Mouse (Mus musculus) layer of hippocampus, adult 9-11 months (tissue): Measurements from ENCODE around the gene Gprc5b.

Experiments used
- DNase-seq: peaks from one replicate; pipeline ENCODE4 v3.0.0; 2022

Gprc5b gene

DNA sequence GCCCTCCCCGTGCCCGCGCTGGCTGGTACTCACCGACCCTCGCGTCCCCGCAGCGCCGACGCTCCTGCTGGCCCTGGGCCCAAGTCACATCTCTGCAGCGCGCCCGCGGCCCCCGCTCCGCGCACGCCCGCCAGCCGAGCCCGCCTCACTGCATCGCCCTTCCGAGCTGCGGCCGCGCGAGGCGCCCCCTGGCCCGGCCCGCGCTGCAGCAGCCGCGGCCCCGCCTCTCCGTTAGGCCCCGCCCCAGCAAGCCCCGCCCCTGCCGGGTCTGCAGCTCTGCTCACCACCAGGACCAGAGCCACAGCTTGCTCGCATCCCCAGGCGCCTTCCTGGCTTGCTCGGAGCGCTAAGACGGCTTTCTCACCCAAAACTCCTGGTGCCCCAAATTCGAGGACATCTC, at the start of gene Gprc5b:
TSS of gene Gprc5b (minus strand) at position 205 of the 400 bp plus-strand sequence.
- DNase-seq = peak; percentile 90

DNA sequence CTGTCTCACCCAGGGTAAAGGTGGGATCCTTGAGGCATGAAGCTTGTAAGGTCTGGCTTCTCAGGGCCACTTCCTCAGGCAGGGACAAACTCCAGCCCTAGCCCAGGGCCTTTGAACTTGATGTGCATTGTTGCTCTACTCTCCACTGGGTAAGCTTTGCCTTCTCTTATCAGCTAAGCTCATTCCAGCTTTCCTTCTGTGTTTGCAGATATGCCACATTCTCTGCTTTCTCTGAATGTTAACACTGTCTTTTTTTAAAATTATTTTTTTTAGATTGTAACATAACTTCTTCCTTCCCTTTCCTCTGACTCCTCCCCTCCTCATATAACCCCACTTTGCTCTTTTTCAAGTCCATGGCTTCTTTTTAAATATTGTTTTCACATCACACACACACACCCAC, 46.5 kb upstream of the Gprc5b start:
- DNase-seq = no peak

DNA sequence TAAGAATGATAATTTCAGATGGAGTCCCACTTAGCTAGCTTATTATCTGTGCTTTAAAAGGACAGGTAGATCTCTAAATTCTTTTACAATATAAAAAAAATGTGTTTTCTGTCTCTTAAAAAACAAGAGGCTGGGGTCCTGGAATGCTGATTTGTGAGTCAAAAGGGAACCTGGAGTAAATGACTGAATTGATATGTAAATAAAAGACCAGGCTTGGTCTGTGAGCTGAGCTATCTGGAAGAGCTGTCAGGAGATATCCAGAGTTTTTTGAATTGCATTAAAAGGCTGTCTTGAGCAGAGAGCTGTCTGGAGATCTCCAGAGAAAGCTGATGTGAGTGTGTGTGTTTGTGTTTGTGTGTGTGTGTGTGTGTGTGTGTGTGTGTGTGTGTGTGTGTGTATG, 42.6 kb upstream of the Gprc5b start:
- no peak for DNase-seq

DNA sequence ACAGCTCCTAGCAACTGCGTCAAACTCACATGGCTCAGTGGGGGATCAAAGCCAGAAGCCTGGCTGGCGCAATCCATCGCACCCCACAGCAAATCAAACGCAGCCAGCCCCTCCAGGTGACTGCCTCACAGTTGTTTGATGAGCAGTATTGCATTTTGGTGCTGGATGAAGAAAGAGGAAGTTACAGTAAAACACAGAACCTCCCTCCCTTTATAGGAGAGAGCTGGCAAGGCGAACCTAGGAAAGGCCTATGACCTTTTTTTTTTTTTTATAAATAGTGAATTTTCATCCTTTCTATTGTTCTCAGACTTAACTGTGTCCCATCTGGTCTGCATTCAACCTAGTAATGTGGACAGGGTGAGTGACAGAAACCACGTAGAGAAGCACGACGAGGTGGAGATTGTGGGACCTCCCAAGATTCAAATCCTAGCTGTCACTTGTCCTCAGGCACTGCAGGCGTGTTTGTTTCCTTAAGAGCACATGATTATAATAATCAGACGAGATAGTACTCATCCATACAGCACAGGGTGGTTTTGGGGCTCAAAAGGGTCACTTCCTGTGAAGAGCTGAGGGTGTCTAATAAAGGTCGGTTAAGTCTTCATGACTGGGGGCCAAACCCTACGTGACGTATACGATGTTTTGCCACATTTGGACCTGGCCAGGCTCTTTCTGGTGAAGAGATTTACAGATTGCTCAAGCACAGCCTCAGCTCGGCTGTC, 39.4 kb upstream of the Gprc5b start:
- DNase-seq = no peak

DNA sequence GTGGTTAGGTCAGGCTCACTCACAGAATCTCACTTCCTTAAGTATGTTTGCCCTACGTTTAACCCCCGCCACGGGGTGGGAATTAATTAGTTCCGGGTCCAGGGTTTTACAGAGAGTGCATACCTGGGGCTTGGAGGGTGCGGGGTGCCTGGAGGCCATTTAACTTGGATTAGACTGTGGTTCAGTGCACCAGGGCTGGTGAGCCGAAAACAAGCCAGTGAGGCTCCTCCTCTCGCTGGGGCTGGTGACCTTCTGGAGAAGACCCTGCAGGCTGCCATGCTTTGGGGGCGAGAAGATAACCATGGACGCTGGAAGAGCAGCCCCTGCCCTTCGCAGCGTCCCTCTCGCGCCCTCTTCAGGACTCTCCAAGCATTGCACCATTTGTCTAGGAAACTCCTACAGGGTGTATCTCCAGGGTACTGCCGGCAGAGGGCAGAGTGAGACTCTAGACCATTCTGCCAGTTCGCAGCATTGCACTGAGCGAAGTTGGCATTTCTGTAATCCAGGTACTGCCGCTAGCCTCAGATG, 28.4 kb upstream of the Gprc5b start:
- peak; percentile 41 for DNase-seq

DNA sequence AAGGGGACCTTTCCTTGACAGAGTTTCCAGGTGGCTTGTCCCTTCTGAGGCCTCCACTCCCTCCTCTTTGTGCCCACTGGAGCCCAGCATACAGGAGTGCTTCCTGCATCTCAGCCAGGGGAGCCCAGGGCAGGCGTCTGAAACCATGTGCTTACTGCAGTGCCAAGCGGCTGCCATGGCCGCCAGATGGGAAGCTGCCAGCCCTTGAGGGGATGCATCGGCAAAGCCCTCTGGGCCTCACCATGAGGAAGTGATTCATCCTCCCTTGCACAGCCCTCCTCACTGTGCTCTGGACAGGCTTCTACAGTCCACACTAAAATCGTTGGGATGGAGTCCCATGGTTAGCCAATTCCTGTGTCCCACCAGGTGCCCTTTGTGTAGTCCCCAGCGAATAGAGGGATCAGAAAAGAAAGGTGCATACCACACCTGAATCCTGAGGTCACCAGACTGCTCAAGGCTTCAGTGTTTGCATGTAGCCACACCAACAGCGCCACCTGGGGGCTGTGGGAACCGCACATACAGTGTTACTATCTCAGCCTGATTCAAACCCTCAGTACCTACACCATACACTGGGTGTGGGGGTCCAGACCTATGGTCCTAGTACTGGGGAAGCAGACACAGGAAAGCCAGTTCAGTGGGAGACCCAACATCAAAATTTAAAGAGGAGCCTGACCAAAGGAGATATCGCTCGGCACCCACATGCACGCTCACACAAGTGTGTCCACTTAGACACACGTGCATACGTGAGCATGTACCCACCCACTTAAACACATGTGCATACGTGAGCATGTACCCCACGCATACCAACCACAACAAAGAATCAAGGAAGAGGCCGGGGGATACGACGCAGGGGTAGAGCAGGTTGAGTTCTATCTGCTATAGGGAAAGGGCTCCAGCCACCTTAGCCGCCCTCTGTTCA, 27.5 kb upstream of the Gprc5b start:
- DNase-seq = no peak

DNA sequence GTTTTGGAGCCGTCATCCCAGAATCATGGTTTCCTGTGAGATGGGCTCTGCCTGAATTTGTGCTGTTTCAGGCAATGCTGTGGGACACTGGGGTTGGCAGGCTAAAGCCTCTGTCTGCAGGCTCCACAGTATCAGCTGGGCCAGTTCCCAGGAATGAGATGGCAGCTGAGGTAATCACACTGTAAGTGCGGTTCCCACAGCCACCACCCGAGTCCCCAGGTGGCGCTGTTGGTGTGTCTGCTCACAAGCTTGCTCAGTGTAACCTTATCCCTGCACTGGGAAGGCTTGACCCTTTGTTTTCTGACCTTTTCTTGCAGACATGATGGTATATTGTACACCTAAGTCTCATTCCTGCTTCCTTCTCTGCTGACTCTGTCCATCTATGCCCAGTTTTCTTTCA, 24.5 kb upstream of the Gprc5b start:
- DNase-seq = peak; percentile 16

DNA sequence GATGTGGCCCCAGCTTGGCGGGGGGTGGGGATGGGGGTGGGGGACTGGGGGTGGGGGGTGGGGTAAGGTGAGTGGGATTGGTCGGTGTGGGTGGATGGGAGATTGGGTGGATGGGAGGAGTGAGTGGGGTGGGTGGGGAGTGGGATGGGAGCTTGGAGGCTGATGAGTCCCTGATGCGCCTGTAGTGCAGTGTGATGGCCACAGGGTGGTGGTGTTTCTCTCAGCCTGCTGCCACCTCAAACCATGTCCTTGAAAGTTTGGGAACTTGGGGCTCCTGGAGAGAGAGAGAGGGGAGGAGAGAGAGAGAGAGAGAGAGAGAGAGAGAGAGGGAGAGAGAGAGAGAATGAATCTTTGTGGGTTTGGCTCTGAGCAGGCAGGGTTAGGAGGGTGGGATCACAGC, 20.7 kb upstream of the Gprc5b start:
- DNase-seq = no peak

DNA sequence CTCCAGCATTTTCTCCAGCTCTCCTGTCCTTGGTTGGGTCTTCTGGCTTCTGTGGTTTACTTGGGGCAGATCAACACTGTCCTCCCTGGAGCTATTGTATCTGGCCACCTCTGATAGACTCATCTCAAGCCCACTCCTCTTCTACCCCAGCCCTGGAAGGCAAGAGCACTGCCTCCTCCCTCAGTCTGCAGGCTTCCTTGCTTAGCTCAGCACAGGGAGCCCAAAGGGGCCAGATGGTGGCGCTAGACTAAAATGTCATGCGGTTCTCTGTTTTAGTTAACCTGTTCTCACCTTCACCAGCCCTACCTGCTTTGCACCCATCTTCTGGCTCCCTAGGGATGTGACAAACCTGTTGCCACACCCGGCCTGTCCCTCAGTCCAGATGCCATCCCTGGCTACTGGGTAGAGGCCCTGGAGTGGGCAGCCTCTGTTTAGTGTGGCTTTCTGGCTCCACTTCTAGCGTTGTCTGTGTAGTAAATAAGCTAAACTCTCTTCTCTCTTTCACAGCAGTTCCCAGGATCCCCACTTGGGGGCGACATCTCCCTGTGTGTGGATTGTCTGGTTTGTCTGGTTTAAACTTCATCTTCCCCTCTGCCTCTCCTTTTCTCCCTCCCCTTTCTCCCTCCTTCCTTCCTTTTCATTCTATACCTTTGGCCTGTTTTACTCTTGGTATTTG, 16.0 kb upstream of the Gprc5b start:
- peak; percentile 45 for DNase-seq

DNA sequence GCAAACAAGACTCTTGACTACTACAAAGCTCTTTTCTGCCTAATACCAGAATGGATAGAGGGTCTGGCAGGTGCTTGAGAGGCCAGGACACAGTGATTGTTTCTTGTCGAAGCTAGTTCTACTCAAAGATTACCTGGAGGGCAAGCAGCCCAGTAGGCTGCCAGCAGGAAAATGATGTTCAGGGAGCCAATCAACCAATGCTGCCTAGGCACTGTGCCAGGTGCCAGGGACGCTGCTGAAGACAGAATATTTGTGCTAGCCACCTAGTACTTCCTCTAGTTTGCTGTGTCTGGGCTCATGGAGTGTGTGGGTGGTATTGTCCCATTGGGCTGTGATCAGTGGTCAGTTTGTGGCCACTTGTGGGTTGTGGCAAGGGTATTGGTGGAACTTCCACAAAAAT, 7.5 kb upstream of the Gprc5b start:
- no peak for DNase-seq

DNA sequence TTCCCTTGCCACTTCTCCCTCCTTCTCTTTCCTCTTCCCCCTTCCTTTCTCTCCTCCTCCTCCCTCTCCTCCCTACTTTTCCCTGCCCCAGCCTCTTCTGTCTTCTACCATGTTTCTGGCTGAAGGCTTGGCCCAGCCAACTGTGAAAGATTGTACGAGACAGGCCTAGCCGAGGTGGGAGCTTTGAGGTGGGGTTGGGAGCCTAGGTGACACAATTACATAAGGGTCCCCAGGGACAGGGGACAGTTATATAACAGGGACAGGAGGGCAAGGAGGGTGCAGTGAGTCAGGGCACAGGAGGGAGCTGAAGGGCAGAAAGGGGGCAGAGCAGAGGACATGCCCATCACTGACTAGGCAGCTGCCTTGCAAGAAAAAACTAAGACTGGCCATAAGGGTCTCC, 7.0 kb upstream of the Gprc5b start:
- no peak for DNase-seq

DNA sequence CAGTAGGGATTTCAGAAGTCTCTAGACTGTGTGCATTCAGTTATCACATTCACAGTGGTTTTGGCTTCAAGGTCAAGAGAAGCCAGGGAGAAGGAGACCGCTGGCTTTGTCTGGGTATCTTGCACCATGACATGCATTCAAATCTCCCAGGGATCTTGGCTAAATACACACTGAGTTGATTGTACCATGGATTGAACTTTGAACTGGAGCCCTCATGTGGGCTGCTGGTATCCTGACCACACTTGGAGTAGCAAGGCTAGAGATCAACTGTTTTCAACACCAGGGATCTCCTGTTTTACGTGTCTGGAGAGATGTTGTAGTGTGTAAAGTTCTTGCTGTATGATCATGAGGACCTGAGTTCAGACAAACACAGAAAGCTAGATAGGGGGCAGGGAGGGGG, 4.8 kb upstream of the Gprc5b start:
- DNase-seq = no peak

DNA sequence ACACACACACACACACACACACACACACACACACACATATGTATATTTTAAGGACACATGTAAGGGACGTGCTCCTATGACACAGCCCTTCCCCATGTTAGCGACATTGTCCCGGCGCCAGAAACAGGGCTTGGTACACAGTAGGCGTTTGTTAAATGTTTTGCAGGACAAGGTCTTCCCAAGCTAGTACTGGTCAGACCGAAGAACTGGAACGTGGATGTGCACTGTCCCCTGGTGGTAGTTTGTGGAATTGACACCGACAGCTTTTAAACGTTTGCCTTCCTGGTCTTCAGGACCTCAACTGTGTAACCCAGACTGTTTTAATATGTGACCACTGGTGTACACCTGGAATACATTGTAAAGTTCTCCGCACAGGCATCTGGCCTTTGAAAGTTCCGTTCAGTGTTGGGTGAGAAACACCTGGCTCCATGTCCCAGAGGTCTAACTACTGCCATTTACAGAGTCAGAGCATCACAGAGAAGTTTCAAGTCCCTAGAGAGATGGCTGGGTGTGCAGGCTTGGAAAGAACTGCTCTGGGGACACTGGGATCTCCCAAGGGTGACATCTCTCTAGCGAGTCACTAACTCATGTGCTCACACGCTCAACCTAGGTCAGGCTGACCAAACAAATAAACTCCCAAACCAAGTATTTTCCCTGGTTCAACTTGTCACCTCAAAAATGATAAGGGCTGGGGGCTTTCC, 1.3 kb upstream of the Gprc5b start:
- peak; percentile 81 for DNase-seq

DNA sequence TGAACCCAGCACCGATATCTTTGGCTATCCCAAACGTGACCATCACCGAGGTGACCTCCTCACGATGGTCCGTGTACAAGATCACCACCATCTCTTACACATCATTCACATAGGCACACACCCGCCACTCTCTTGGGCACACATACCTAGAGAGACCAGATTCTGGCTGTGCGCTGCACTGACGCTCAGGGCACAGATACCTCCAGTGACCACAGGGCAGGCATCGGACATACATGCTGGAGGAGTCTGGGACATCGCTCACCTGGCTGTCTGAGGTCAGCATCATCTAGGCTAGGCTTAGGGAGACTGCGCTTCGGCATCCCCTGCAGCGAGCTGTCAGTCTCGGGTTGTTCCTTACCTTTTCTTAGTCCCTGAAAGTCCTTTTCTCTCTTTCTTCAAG, 660 bp upstream of the Gprc5b start:
- DNase-seq = no peak

DNA sequence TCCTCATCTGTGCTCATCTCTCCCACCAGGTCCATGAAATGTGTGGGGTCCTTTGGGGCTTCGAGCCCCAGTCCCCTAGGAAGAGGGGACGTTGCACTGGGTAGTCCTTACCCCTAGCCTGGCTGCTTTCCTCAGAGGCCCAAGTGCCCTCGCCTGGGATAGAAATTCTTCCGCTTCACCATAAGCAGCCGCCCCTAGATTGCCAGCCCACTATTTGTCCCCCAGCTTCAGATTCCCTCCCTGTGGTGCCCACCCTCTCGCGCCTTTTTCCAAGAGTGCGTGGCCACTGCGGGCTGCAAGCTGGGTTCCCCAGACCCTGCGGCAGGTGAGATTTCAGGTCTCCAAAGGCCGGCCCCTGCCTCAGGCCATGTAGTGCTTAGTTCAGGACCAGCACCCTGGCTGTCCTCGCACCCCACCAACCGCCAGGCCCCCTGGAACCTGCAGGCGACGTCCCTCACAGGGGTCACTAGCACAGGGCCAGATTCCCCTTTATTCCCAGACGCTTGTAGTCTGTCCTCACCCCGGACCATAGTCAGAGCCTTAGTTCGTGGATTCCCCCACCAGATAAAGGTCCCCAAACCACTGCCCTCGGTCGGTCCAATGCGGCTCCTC, 674 bp downstream of the Gprc5b start:
- DNase-seq = no peak

DNA sequence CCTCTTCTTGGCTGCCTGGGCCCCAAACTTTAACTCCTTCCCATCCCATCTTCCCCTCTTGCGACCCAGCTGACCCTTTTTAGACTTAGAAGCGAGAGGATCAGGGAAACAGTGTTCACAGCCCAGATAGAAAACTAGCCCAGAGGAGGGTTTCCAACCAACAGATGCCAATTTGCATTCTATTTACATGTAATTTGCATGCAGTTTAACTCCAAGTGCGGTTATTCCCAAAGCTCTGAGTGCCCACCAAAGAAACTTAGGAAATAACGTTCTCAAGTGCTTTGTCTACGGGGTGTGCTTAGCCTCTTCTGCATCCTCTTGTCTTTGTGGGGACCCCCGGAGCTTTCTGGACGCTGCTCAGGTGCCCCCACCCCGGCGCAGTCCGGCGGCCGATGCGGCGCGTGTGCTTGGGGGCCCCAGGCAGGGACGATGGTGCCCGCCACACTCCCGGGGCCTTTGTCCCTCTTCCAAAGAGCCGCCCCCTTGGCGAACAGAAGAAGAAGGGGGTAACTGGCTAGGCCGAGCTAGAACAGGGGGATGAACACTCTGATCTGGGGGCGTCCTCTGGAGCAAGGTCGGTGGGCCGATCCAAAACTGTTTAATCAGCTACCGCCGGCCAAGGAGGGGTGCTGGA, 1.3 kb downstream of the Gprc5b start:
- no peak for DNase-seq

DNA sequence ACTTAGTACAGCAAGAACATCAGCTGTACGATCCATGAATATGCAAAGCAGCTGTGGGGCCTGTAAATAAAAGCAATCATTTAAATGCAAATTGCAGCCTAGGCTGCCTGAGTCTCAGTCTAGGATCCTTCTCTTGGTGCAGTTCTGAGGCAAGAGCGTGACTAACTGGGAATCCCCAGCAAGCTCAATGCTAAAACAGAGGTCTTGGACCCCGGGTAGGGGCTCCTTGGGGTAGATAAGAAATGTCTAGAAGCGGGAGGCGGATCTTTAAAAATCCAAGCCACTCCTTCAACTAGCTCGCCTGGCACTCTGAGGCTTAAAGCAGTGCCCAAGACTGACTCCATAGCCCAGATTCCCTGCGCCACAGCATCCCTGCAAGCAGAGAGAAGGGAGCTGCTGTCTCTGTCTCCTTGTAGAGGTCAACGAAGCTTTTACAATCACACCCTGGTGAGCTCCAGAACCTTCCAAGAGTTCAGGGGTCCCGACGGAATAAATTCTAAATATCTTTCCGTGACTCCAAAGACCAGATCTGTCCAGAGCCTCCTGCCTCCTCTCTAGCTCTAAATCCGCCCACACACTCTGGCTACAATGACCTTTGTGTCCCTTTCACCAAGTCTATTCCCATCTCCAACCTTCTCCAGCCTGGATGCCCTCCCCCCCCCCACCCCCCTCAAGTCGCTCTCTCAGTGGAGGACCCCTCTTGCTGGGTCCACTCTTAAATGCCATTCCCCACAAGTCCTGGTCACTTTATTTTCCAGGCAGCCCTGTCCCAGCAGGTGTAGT, 2.2 kb downstream of the Gprc5b start:
- DNase-seq = no peak

DNA sequence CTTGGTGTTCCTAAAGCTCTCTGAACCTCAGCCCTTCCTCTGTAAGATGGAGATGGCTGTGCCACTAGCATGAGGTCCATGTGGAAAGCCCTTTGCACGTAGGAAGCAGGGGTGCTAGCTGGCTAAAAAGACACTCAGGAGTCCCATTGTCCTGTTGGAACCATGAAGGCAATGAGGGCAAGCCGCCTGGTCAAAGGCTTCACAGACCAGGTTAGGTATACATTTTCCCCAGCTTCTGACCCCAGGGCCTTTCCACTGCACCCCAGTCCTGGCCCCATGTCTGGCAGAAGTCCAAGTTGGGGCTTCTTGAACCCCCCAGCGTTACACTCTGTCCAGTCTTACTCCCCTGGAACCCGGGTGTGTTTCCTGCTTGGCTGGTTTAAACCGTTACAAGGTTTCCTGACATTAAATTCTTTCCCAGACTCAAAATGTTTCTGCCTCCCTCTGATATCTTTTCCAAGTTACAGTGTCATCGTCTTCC, 2.9 kb downstream of the Gprc5b start:
- DNase-seq = no peak

DNA sequence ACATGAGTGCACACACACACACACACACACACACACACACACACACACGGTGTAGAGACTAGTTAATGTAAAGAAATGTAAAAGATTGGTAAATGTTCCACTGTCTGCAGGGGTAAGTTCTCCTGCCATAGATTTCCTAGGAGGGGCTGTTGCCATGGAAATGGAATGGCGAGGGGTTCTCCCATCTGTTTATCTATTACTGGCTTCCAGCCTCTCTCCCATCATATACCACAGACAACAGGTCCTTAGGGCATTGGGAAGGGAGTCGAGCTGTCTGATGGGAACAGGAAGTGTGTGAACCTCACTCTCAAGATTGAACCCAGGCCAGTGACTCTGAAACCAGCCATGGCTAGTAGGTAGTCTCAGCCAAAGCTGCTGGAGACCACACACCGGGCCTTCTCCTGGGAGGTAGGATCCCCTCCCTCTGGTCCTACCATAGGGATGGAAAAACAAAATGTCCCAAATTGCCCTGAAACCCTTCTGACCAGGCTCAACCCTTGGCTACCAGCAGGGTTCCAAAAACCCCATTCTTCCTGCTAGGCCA, 3.6 kb downstream of the Gprc5b start:
- no peak for DNase-seq

DNA sequence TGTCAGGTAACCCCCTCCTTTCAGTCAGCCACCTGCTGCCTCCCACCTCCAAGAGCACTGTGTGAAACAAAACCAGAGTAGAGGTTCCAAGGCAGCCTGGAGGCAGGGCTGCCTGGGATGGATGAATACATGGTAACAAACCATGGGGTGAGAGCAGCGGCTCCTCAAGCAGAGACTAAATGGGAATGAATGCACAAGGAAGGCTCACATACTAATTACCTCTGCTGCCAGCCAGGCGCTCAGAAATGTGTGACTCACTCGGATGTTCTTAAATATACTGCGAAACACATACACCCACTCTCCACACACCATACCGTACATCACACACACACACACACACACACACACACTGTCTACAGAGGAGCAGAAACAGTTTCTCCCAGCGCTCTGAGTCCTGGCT, 4.7 kb downstream of the Gprc5b start:
- peak; percentile 87 for DNase-seq
